Mouse (Mus musculus) adipocyte (in vitro differentiated cells): ENCODE measurements around the gene Olfr434.
"Not testable (repeated sequence)": the region's sequence is repeated elsewhere in the genome, so short reads cannot be mapped to it uniquely, and the experiment has no call there.

Experiments used
- DNase-seq: peaks from one replicate; pipeline ENCODE4 v3.0.0-alpha.2; 2016; ENCODE audit warnings: low spot score

Gene Olfr434

DNA sequence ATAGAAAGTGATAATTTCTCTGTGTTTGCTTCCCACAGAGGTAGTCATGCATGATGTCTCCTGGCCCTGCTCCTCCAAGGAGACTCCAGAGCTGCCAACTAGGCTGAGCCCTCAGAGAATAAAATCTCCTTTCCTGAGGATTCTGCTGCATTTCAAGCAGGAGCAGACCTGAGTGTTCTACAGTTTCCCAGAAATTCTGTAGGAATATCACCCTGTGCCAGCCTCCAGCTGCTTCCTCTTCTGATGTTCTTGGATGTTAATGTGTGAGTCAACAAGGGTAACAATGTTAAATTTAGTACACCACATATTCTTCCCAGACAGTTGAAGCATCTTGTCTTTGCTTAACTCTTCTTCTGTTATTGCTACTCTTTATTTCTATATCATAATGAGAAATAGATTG is at the start of gene Olfr434:
Gene Olfr434 (plus strand): TSS at position 149 of the 400 bp plus-strand sequence.
- not testable (repeated sequence) for DNase-seq

DNA sequence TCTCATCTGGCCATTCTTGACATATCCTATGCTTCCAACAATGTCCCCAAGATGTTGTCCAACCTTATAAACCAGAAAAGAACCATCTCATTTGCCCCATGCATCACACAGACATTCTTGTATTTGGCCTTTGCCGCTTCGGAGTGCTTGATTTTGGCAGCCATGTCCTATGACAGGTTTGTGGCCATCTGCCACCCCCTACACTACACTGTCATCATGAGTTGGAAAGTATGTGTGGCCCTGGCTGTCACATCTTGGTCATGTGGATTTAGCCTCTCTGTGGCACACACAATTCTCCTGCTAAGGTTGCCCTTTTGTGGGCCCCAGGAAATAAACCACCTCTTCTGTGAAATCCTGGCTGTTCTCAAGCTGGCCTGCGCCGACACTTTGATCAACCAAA is 45.6 kb upstream of the Olfr434 start:
- DNase-seq, result no peak

- DNase-seq, result no peak
Observed at GRCm38 (mm10) chr6:43171840-43172239, 41.0 kb upstream of the Olfr434 start, which contains the start of gene Olfr13. Olfr13 (plus strand) TSS chr6:43172140.

GRCm38 (mm10) chr6:43178129-43178528 is 34.7 kb upstream of the Olfr434 start:
- no peak for DNase-seq

GRCm38 (mm10) chr6:43178584-43179501 is 34.0 kb upstream of the Olfr434 start:
- no peak for DNase-seq

DNA sequence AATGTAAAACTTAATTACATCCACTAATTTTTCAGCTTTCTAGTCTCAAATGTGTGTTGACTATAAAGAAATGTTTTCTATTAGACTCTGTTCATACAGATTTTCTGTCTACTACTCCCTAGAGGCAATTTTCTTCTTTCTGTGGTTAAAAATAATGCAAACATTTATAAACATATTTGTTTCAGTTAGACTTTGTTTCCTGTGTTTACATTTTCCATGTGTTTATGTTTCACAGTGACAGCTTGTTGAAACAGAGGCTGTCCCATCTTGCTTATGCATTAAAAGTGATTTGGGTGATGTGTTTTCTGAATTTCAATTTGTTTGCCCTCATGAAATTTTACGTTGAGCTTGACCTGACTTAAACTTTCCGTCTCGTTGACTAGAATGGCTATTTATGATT is 21.8 kb upstream of the Olfr434 start:
- DNase-seq, result no peak

DNA sequence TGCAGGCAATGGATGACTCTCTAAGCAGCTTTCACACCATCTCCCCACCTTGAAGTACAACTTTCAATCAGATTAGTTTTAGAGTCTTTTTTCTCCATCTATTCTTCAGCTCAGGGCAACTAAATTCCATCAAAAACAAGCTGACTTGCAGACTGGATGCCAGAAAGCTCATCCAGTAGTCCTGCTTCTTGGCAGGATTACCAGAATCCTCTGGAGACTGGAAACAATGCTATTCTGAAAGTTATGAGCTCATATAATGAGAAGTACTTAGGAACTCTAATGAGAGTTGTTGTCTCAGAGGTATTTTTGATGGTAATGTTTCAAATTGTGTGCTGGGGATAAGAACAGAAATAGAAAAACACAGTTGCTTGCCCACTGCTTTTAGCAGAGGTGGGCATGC is 16.0 kb upstream of the Olfr434 start, which contains the start of gene Olfr435:
Gene Olfr435 (plus strand): TSS at position 366 of the 400 bp plus-strand sequence.
- peak; percentile 29 for DNase-seq

GRCm38 (mm10) chr6:43198094-43198493 is 14.7 kb upstream of the Olfr434 start:
- DNase-seq, result no peak

DNA sequence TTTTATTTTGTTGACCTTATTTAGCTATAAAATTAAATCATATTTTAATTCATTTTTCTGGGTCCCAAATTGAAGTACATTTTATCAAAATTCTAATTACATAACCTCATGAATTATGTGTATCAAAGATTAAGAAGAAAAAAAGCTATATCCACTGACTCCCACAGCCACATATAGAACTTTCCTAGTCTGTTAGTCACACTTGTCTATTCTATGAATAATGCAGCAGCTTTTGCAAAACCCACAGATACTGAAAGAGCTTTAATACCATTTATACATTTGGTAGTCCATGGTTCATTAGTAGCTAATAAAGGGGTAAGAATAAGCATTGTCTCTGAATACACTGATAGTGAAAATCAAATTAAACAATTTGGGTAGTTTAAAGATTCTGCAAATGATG is 10.0 kb upstream of the Olfr434 start:
- no peak for DNase-seq

DNA sequence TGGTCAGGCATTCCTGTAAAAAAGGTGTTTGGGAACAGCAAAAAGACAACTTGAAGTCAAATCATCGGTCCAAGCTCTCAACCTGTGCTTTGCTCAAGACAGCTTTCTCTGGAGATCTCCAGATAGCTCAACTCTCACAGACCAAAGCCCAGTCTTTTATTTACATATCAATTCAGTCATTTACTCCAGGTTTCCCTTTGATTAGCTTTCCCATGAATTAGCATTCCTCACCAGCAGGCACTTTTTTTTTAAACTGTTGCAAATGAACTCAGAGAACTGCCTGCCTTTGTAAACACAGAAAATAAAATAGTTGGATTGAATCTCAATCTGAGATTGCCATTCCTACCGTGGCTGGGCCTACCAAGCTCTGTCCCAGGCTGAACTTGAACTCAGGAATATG is 7.5 kb upstream of the Olfr434 start:
- DNase-seq, result no peak

DNA sequence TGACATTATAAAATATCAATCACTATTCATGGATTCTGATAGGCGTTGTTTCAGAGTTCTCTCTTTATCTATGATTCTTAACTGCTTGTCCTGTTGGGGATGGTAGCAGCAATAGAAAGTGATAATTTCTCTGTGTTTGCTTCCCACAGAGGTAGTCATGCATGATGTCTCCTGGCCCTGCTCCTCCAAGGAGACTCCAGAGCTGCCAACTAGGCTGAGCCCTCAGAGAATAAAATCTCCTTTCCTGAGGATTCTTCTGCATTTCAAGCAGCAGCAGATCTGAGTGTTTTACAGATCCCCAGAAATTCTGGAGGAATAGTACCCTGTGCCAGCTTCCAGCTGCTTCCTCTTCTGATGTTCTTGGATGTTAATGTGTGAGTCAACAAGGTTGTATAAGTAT is 18.4 kb downstream of the Olfr434 start, which contains the start of gene Olfr47:
Gene Olfr47 (plus strand): TSS at position 275 of the 400 bp plus-strand sequence.
- not testable (repeated sequence) for DNase-seq

- no peak for DNase-seq
Observed at GRCm38 (mm10) chr6:43242061-43242460, 29.2 kb downstream of the Olfr434 start.

GRCm38 (mm10) chr6:43247396-43247795 is 34.6 kb downstream of the Olfr434 start:
- no peak for DNase-seq

DNA sequence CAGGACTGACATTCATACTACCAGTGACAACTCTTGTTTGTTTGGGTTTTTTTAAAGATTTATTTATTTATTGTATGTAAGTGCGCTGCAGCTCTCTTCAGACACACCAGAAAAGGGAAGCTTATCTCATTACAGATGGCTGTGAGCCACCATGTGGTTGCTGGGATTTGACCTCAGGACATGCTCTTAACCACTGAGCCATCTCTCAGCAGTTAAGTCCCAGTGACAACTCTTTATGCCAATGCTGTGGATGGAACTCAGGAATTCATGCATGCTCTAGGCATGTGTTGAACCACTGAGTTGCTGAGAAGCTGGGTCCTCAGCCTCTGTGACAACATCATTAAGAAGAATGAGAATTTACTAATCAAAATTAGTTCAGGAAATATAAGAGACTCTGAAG is 40.2 kb downstream of the Olfr434 start:
- DNase-seq, result no peak

- DNase-seq, result peak; percentile 46
Observed at GRCm38 (mm10) chr6:43254193-43254926, 41.5 kb downstream of the Olfr434 start.

GRCm38 (mm10) chr6:43260756-43261155 is 47.9 kb downstream of the Olfr434 start:
- no peak for DNase-seq

DNA sequence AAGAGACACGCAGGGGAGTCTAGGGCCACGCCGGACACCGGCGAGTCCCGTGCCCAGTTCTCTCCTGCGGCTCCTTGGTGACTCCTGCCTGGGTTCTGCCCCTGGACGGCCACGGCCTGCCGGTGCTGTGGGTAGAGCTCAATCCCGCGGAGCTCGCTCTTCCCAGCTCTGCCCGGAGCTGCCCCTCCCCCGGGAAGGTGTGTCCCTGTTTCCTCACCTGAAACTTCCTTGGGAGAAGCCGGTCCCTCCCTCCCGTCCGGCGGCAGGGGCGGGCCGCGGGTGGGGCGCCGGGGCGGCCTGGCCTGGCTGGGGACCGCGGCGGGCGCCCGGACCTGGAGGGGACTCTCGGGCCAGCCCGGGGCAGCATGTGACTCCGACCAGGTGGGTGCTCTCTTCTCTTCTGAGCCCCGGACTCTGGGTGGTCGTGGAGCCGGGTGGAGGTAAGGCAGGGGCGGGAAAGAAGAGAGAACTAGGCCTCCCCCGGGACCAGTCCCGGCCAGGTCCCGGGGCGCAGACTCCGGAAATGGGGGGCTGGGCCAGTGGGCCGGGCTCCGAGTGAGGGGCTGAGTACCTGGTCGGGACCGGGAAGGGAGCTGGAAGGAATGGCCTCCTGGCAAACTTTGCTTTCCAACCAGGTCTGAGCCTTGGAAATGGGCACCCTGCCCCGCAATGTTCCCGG is 52.7 kb downstream of the Olfr434 start, which contains the start of gene Arhgef5:
Gene Arhgef5 (plus strand): TSS at position 220 of the 679 bp plus-strand sequence.
- peak; percentile 33 for DNase-seq

DNA sequence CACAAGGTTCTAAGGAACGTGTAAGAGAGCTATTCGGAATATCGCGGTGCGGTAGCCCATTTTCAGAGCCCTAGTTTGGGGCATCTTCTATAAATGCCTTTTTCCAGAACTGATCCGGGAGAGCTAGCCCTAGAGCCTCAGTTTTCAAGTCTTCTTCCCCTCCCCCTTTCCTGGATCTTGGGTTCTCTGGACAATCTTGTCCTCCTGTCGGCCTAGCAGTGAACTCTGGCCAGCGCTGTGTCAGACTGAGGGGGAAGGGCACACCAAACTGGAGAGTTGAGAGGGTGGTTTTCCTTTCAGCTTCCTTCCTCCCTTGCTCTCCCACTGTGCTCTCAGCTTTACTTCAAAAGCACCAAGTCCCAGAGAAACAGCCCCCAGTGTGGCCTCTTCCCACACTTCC is 53.5 kb downstream of the Olfr434 start:
- DNase-seq, result peak; percentile 56
